Mouse (Mus musculus) hindbrain, embryonic 14.5 days (tissue): ENCODE measurements at regions not wholly inside any gene's neighbourhood (a gene's known extent, or its start where the extent isn't known, plus 50 kb on each side); places are given as distances from the start of the nearest gene placed in this dataset.
A peak's percentile ranks its signal among the peaks of the same experiment; 100 is the strongest.
"Not testable (repeated sequence)": the region's sequence is repeated elsewhere in the genome, so short reads cannot be mapped to it uniquely, and the experiment has no call there.

Source experiments
- ATAC-seq: fragments of 200-750 bp; cut with Nextera tagmentation; 2 replicates; pipeline ENCODE4 v1.8.0; 2017; ENCODE audit warnings: moderate number of reproducible peaks, mild to moderate bottlenecking, moderate TSS enrichment, moderate library complexity; ENCODE audit not compliant: low FRiP score
- DNase-seq: peaks from one replicate; pipeline ENCODE4 v3.0.0-alpha.2; 2015; ENCODE audit warnings: low spot score
- H3K27ac ChIP-seq: fragments of 300-500 bp; sonication (generic); 2 replicates; pipeline ENCODE4 v1.5.1; 2014; ENCODE audit warnings: mild to moderate bottlenecking, moderate library complexity
- H3K27me3 ChIP-seq: fragments of 300-500 bp; sonication (generic); 2 replicates; pipeline ENCODE4 v1.6.1; 2014; ENCODE audit warnings: mild to moderate bottlenecking, low read length, mixed read lengths; ENCODE audit not compliant: control insufficient read depth, insufficient read depth
- H3K36me3 ChIP-seq: fragments of 300-500 bp; sonication (generic); replicated peaks from 2 replicates; pipeline ENCODE4 v1.6.1; 2014; ENCODE audit not compliant: control insufficient read depth, insufficient read depth
- H3K4me1 ChIP-seq: fragments of 300-500 bp; sonication (generic); replicated peaks from 2 replicates; pipeline ENCODE4 v1.6.1; 2014; ENCODE audit warnings: antibody characterized with exemption, low read length, mixed read lengths; ENCODE audit not compliant: control insufficient read depth, insufficient read depth
- H3K4me2 ChIP-seq: fragments of 300-500 bp; sonication (generic); replicated peaks from 2 replicates; pipeline ENCODE4 v1.6.1; 2014; ENCODE audit warnings: mild to moderate bottlenecking, moderate library complexity
- H3K4me3 ChIP-seq: fragments of 300-500 bp; sonication (generic); replicated peaks from 2 replicates; pipeline ENCODE4 v1.5.1; 2014; ENCODE audit warnings: mild to moderate bottlenecking, low read length
- H3K9ac ChIP-seq: fragments of 300-500 bp; sonication (generic); 2 replicates; pipeline ENCODE4 v1.6.1; 2014
- H3K9me3 ChIP-seq: fragments of 300-500 bp; sonication (generic); 2 replicates; pipeline ENCODE4 v1.6.1; 2016; ENCODE audit warnings: low read length; ENCODE audit not compliant: control insufficient read depth
- WGBS: fragments of 180-500 bp; shearing (Covaris S2); extraction: QIAGEN DNeasy Blood & Tissue Kit; methylation state at CpG from one replicate; pipeline ENCODE4 v1.1.7; 2014; 5-methylcytosine and 5-hydroxymethylcytosine counted together

GRCm38 (mm10) chr1:49537965-49538364 is 1362.5 kb upstream of the Tmeff2 start:
- ATAC-seq (peak; percentile 72; the same call in 1 of the 2 replicates), DNase-seq (no peak)
- H3K4me2 ChIP-seq = no peak overlapping the region
- no peak overlapping the region for H3K9ac ChIP-seq
- H3K27me3 ChIP-seq = no peaks in the 10 kb centered on the region
- no peaks in the 10 kb centered on the region for H3K4me1 ChIP-seq
- 52% methylated on average over 2 of the region's 2 CpGs for WGBS
- H3K9me3 ChIP-seq = no peaks in the 10 kb centered on the region
- no peaks in the 10 kb centered on the region for H3K36me3 ChIP-seq
- H3K4me3 ChIP-seq = no peak overlapping the region
- H3K27ac ChIP-seq = no peak overlapping the region

- not testable (repeated sequence) for H3K27me3 ChIP-seq, H3K4me3 ChIP-seq, DNase-seq, H3K9me3 ChIP-seq, ATAC-seq, H3K4me2 ChIP-seq, H3K27ac ChIP-seq, H3K4me1 ChIP-seq, H3K9ac ChIP-seq, H3K36me3 ChIP-seq
Measured at GRCm38 (mm10) chr1:49572101-49572500, 1328.3 kb upstream of the Tmeff2 start.

- no peak for DNase-seq
- H3K27me3 ChIP-seq = no peaks in the 10 kb centered on the region
- no peak overlapping the region for H3K27ac ChIP-seq
- H3K9me3 ChIP-seq = no peaks in the 10 kb centered on the region
- H3K36me3 ChIP-seq = no peaks in the 10 kb centered on the region
- 89% methylated on average over 2 of the region's 2 CpGs for WGBS
- no peak overlapping the region for H3K9ac ChIP-seq
- no peaks in the 10 kb centered on the region for H3K4me1 ChIP-seq
- H3K4me3 ChIP-seq = no peak overlapping the region
- ATAC-seq = no peak
- no peak overlapping the region for H3K4me2 ChIP-seq
Measured at GRCm38 (mm10) chr1:49572561-49572960, 1327.9 kb upstream of the Tmeff2 start.
